Mouse (Mus musculus) liver, embryonic 14.5 days (tissue): ENCODE results near the gene Sec14l4.

ENCODE experiments used
- CTCF ChIP-seq: IDR thresholded peaks from 2 replicates; pipeline ENCODE4 v1.5.1; 2016; ENCODE audit warnings: antibody characterized with exemption, low read depth, control low read depth
- EP300 ChIP-seq: IDR thresholded peaks from 2 replicates; pipeline ENCODE4 v1.6.1; 2016; ENCODE audit warnings: antibody characterized with exemption, low read depth

DNA sequence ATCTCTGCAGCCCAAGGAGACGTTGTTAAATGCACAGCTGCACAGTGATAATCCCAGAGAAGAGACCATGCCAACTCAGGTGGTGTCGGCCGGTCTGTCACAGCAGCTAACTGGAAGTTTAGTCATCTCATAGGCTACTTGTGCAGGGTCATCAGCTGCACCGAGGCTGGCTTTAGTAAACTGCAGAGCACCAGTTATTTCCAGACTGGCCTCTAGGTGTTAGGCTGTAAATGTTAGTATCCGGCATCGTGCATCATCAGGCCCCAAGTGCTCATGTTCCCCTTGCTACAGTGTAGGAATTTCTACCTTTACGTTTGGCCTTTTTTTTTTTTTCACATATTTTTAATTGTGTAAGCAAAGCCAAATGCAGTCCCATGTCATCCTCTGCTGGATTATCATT, 2.2 kb downstream of the Sec14l4 start:
- TF ChIP-seq CTCF (no peak), EP300 (no peak)
